Mouse (Mus musculus) MEL (cell line): ENCODE measurements around the gene Slc35c1. TPM values are rescaled to one million over a fixed set of nuclear protein-coding genes. Genes with fewer than 3 reads are reported as not detected.
A peak's percentile ranks its signal among the peaks of the same experiment; 100 is the strongest.

Experiments
- DNase-seq: peaks from one replicate; pipeline ENCODE4 v3.0.0; 2011; ENCODE audit warnings: low read depth, low spot score
- H3K27ac ChIP-seq: 2 replicates; pipeline ENCODE4 v1.5.1; 2012; ENCODE audit warnings: low read depth, mild to moderate bottlenecking, control low read depth, low read length, moderate library complexity; ENCODE audit not compliant: control insufficient read depth
- H3K27me3 ChIP-seq, 2 experiments: fragments of 150-350 bp in 1 of 2; sonication (generic) in 1 of 2; 2 replicates each; pipeline ENCODE4 v1.6.1; 2012; ENCODE audit warnings: low read length in 2 of 2, mild to moderate bottlenecking in 2 of 2, improper control_type of control experiment in 1 of 2, moderate library complexity in 1 of 2; ENCODE audit not compliant: insufficient read depth in 2 of 2, control insufficient read depth in 1 of 2
- H3K36me3 ChIP-seq, 2 experiments: 2 replicates each; pipeline ENCODE4 v1.6.1; 2012 to 2014; ENCODE audit warnings: low read length in 2 of 2, improper control_type of control experiment in 1 of 2, inconsistent platforms in 1 of 2, mild to moderate bottlenecking in 1 of 2; ENCODE audit not compliant: insufficient read depth in 2 of 2, control insufficient read depth in 1 of 2
- H3K4me1 ChIP-seq, 2 experiments: fragments of 150-350 bp in 1 of 2; sonication (generic) in 1 of 2; 2 replicates each; pipeline ENCODE4 v1.6.1; 2012; ENCODE audit warnings: low read length in 2 of 2, improper control_type of control experiment in 1 of 2, mild to moderate bottlenecking in 1 of 2; ENCODE audit not compliant: insufficient read depth in 2 of 2, control insufficient read depth in 1 of 2
- H3K4me3 ChIP-seq, 2 experiments: fragments of 150-350 bp in 1 of 2; sonication (generic) in 1 of 2; 2 replicates each; pipeline ENCODE4 v1.5.1; 2012; ENCODE audit warnings: low read depth in 2 of 2, low read length in 2 of 2, mild to moderate bottlenecking in 2 of 2, moderate library complexity in 2 of 2, control low read depth in 1 of 2, improper control_type of control experiment in 1 of 2; ENCODE audit not compliant: control insufficient read depth in 1 of 2, insufficient read depth in 1 of 2
- H3K79me2 ChIP-seq: 2 replicates; pipeline ENCODE4 v1.6.1; 2012; ENCODE audit warnings: mild to moderate bottlenecking, low read length, moderate library complexity; ENCODE audit not compliant: control insufficient read depth, poor library complexity, insufficient read depth
- H3K9ac ChIP-seq: 2 replicates; pipeline ENCODE4 v1.6.1; 2012; ENCODE audit warnings: low read depth, mild to moderate bottlenecking, control low read depth, low read length, moderate library complexity; ENCODE audit not compliant: control insufficient read depth, poor library complexity, severe bottlenecking
- H3K9me3 ChIP-seq: fragments of 150-350 bp; sonication (generic); replicated peaks from 2 replicates; pipeline ENCODE4 v1.6.1; 2012; ENCODE audit warnings: mild to moderate bottlenecking, low read length, improper control_type of control experiment, moderate library complexity; ENCODE audit not compliant: insufficient read depth
- CHD1 ChIP-seq: IDR thresholded peaks from 2 replicates; pipeline ENCODE4 v1.6.1; 2012; ENCODE audit warnings: low read depth, mild to moderate bottlenecking, inconsistent platforms, low read length, improper control_type of control experiment
- CTCF ChIP-seq, 3 experiments: IDR thresholded peaks in 2 of 3; conservative IDR thresholded peaks in 1 of 3; 2 replicates each; pipeline ENCODE4 v1.5.1; 2011 to 2012; ENCODE audit warnings: low read length in 3 of 3, low read depth in 2 of 3, mild to moderate bottlenecking in 2 of 3, improper control_type of control experiment in 1 of 3, inconsistent platforms in 1 of 3, mixed read lengths in 1 of 3, moderate library complexity in 1 of 3; ENCODE audit not compliant: control insufficient read depth in 1 of 3, insufficient read depth in 1 of 3, poor library complexity in 1 of 3, severe bottlenecking in 1 of 3
- E2F4 ChIP-seq: IDR thresholded peaks from 2 replicates; pipeline ENCODE4 v1.6.1; 2011; ENCODE audit warnings: low read depth, low read length, improper control_type of control experiment, borderline replicate concordance
- EP300 ChIP-seq, 2 experiments: IDR thresholded peaks; 2 replicates each; pipeline ENCODE4 v1.6.1; 2011; ENCODE audit warnings: improper control_type of control experiment in 2 of 2, low read length in 2 of 2, low read depth in 1 of 2, mild to moderate bottlenecking in 1 of 2
- GABPA ChIP-seq: IDR thresholded peaks from 2 replicates; pipeline ENCODE4 v1.6.1; 2012; ENCODE audit warnings: low read depth, mild to moderate bottlenecking, inconsistent platforms, low read length, improper control_type of control experiment, moderate library complexity
- GATA1 ChIP-seq: IDR thresholded peaks from 2 replicates; pipeline ENCODE4 v1.6.1; 2011; ENCODE audit warnings: low read depth, low read length, improper control_type of control experiment
- JUND ChIP-seq: IDR thresholded peaks from 2 replicates; pipeline ENCODE4 v1.6.1; 2011; ENCODE audit warnings: low read depth, mild to moderate bottlenecking, improper control_type of control experiment, low read length
- MAZ ChIP-seq: IDR thresholded peaks from 2 replicates; pipeline ENCODE4 v1.6.1; 2012; ENCODE audit warnings: low read depth, mild to moderate bottlenecking, inconsistent platforms, low read length, improper control_type of control experiment
- MEF2A ChIP-seq: IDR thresholded peaks from 2 replicates; pipeline ENCODE4 v1.6.1; 2014; ENCODE audit warnings: low read depth, mild to moderate bottlenecking, inconsistent platforms, low read length, improper control_type of control experiment; ENCODE audit not compliant: poor library complexity, insufficient replicate concordance, severe bottlenecking; ENCODE audit errors: extremely low read depth
- NELFE ChIP-seq: IDR thresholded peaks from 2 replicates; pipeline ENCODE4 v1.6.1; 2011; ENCODE audit warnings: low read depth, low read length, improper control_type of control experiment
- POLR2AphosphoS2 ChIP-seq: IDR thresholded peaks from 2 replicates; pipeline ENCODE4 v1.6.1; 2011; ENCODE audit warnings: low read length, improper control_type of control experiment
- POLR2AphosphoS5 ChIP-seq: IDR thresholded peaks from 2 replicates; pipeline ENCODE4 v1.6.1; 2012; ENCODE audit warnings: low read depth, borderline replicate concordance, mild to moderate bottlenecking, inconsistent platforms, low read length, moderate library complexity, mixed read lengths
- RAD21 ChIP-seq: IDR thresholded peaks from 2 replicates; pipeline ENCODE4 v1.6.1; 2011; ENCODE audit warnings: mild to moderate bottlenecking, low read depth, low read length, improper control_type of control experiment
- RCOR1 ChIP-seq: IDR thresholded peaks from 2 replicates; pipeline ENCODE4 v1.6.1; 2012; ENCODE audit warnings: low read depth, mild to moderate bottlenecking, inconsistent platforms, low read length, improper control_type of control experiment
- SMC3 ChIP-seq: IDR thresholded peaks from 2 replicates; pipeline ENCODE4 v1.6.1; 2011; ENCODE audit warnings: low read depth, low read length, improper control_type of control experiment
- TAL1 ChIP-seq: IDR thresholded peaks from 2 replicates; pipeline ENCODE4 v1.6.1; 2012; ENCODE audit warnings: mild to moderate bottlenecking, inconsistent platforms, low read length, moderate library complexity, mixed read lengths
- TBP ChIP-seq: IDR thresholded peaks from 2 replicates; pipeline ENCODE4 v1.8.0; 2011; ENCODE audit warnings: low read depth, low read length, improper control_type of control experiment
- TCF12 ChIP-seq: IDR thresholded peaks from 2 replicates; pipeline ENCODE4 v1.6.1; 2014; ENCODE audit warnings: low read depth, mild to moderate bottlenecking, inconsistent platforms, low read length, improper control_type of control experiment, moderate library complexity
- USF1 ChIP-seq: IDR thresholded peaks from 2 replicates; pipeline ENCODE4 v1.6.1; 2014; ENCODE audit warnings: low read depth, mild to moderate bottlenecking, inconsistent platforms, low read length, improper control_type of control experiment, moderate library complexity
- ZC3H11A ChIP-seq: IDR thresholded peaks from 2 replicates; pipeline ENCODE4 v1.6.1; 2012; ENCODE audit warnings: low read depth, mild to moderate bottlenecking, inconsistent platforms, low read length, improper control_type of control experiment
- polyA plus RNA-seq, 2 experiments: library from polyadenylated mRNA; stranded (reverse) in 1 of 2; unstranded in 1 of 2; fragments of >175 nt in 1 of 2; fragments of >200 nt in 1 of 2; gene quantifications; 2 replicates each; pipeline versions ENCODE4 v1.2.1 to v1.2.4; 2012; ENCODE audit warnings: low replicate concordance in 2 of 2, low read depth in 1 of 2; ENCODE audit not compliant: insufficient read length in 2 of 2, insufficient read depth in 1 of 2, missing spikeins in 1 of 2
- total RNA-seq: library from RNA; depleted of rRNA; stranded (reverse); fragments of 300-350 nt; gene quantifications from 2 replicates; pipeline ENCODE4 v1.2.3, GENCODE M21; 2012

Gene Slc35c1
- total and polyA plus RNA-seq, 3 experiments = 16.8 to 64.5 TPM; not detected in 1

DNA sequence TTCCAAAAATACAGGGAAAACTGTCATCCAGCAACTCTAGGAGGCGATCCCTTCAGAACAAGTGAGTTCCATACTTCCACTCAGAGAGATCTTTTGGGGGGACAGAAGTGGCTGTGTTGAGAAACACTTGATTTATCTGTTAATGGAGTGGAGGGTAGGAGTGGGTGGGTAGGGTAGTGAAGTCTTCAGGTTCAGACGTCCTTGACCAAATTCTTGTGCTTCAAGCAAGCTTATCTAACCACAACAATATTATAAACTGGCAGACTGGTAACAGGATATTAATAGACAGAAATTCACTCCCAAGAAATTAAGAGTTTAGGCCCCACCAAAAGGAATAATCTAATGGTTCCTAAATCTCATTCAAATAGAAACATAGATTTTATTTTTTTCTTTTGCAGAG lies 30.2 kb downstream of the Slc35c1 start (continued):
- no peak for TF ChIP-seq MAZ
- TF ChIP-seq TCF12 = 0 out of 2 replicates have a peak, but pooled peaks have one; percentile 17
- no peak for TF ChIP-seq JUND
- no peak for TF ChIP-seq POLR2AphosphoS2
- 0 out of 2 replicates have a peak, but pooled peaks have one; percentile 20 for TF ChIP-seq GATA1
- TF ChIP-seq NELFE = no peak
- TF ChIP-seq CHD1 = no peak
- peak; percentile 55; the same call in 1 of the 2 replicates for TF ChIP-seq RCOR1
- TF ChIP-seq E2F4 = no peak
- no peak for TF ChIP-seq TAL1

DNA sequence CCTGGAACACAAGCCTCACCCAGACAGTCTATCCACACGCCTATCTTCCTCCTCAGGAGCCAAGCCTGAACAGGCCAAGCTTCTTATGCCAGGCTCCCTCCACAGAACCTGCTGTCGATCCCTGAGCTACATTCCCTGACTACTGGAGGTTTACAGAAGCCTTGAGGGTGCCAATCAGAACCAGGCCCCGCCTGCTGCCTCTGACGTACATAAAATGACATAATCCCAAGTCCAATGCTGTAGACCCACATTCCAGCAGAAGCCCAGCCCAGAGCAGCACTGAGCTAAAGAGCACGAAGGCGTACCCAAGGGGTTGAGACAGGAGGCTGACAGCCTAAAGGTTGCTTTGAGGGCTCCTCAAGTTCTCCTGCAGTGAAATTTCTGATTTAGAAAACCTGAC lies 32.5 kb downstream of the Slc35c1 start:
- H3K27me3 ChIP-seq = no peaks in the 10 kb centered on the region
- peaks cover 57% of the 10 kb centered on the region for H3K79me2 ChIP-seq
- H3K4me1 ChIP-seq = peaks cover 9 to 20% of the 10 kb centered on the region in 2 experiments
- TF ChIP-seq CTCF (IDR thresholded peaks at IDR 0.05 in 2 of 3, conservative IDR thresholded peaks at IDR 0.05 in 1 of 3; ENCODE audit: control insufficient read depth in 1 of 3, insufficient read depth in 1 of 3, low read depth in 2 of 3, low read length in 3 of 3, poor library complexity in 1 of 3, severe bottlenecking in 1 of 3) (no peak), ZC3H11A (no peak), POLR2AphosphoS5 (no peak)
- H3K36me3 ChIP-seq = peaks cover 10 to 11% of the 10 kb centered on the region in 2 experiments
- no peak overlapping the region for H3K9ac ChIP-seq
- no peak overlapping the region for H3K27ac ChIP-seq
- H3K4me3 ChIP-seq = no peak overlapping the region
- H3K9me3 ChIP-seq = no peaks in the 10 kb centered on the region
- no peak for DNase-seq

DNA sequence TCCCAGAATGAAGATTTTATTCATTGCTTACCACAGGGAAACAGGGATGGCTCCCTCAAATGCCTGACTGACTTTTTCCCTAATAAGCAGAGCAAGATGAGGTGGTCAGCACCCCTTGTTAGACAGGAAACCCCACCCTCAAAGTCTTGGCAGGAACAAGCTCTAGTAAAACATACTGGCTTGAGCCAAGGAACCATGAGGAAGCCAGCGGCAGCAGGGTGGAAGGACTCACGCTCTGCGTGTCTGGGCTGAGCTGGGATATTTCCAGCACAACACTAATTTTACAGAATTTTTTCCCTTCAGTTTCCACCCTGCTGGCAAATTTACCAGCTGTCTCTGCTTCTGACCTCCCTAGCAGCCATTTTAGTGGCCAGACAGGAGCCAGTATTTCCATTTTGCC lies 33.9 kb downstream of the Slc35c1 start:
- DNase-seq = no peak
- Histone ChIP-seq H3K79me2 (peaks cover 42% of the 10 kb centered on the region), H3K36me3 (peaks cover 11 to 15% of the 10 kb centered on the region in 2 experiments), H3K4me1 (peaks cover 9 to 13% of the 10 kb centered on the region in 2 experiments), H3K27ac (no peak overlapping the region), H3K9me3 (no peaks in the 10 kb centered on the region), H3K9ac (no peak overlapping the region), H3K27me3 (no peaks in the 10 kb centered on the region), H3K4me3 (no peak overlapping the region)
- TF ChIP-seq MEF2A (no peak), TCF12 (no peak), TBP (no peak), GATA1 (no peak), ZC3H11A (no peak), SMC3 (no peak), EP300 (IDR thresholded peaks at IDR 0.05; ENCODE audit: low read depth in 1 of 2, low read length in 2 of 2) (no peak), USF1 (no peak), CTCF (IDR thresholded peaks at IDR 0.05 in 2 of 3, conservative IDR thresholded peaks at IDR 0.05 in 1 of 3; ENCODE audit: control insufficient read depth in 1 of 3, insufficient read depth in 1 of 3, low read depth in 2 of 3, low read length in 3 of 3, poor library complexity in 1 of 3, severe bottlenecking in 1 of 3) (no peak), TAL1 (no peak), GABPA (no peak), RAD21 (no peak)
